Mouse (Mus musculus): ENCODE results near the gene Olfr1393.
"Not testable (repeated sequence)": the region's sequence is repeated elsewhere in the genome, so short reads cannot be mapped to it uniquely, and the experiment has no call there.

Olfr1393 gene

DNA sequence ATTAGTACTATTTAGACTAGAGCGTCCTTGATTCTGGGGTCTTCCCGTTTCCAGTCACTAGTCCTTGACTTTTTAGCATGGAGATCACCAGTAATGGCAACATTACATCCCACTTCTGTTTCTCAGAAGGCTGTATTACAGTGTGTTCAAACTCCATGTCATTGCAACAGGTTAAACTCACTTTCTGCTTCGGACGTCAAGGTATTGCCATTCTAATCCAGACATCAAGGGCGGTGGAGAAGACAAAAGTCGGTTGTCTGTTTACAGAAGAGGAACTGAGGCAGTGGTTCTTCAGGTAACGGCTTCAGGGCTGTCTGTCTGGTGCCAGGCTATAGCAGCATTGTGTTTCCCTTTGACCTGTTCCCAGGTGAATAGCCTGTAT lies 26.7 kb upstream of the Olfr1393 start:
- DNase-seq = no peak

DNA sequence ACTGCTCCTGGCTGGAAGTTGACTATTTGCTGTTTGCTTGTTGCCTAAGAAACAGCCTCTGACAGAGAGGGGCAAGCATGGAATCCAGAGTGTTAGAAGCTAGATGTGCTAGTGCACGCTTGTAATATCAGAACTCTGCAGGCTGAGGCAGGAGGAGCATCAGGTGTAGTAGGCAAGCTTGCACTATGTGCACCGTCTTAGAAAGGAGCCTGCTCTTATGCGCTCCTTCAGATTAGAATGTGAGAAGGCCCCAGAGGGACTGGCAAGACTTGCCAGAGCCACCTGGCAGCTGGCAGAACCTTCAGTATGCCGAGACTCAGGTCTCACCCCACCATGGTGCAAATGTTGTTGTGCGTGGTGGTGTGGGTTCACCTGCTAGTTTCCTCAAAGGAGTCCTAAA lies 26.1 kb upstream of the Olfr1393 start:
- no peak for DNase-seq

DNA sequence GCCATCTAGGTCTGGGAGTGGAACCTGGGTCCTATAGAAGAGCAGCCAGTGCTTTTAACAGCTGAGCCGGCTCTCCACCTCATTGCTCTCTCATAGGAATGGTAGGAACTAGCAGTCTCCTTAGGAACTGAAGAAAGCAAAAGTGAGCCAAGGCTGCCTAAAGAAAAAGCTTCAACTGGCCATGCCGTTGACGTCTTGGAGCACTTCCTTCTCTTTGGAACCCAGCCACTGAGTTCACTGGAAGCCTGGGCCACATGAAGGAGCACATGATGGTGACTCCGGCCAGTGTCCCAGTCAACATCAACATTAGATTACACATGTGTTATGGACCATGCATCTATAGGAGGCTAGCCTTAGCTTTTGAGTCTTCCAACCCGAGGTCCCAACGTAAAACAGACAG lies 25.1 kb upstream of the Olfr1393 start:
- no peak for DNase-seq

DNA sequence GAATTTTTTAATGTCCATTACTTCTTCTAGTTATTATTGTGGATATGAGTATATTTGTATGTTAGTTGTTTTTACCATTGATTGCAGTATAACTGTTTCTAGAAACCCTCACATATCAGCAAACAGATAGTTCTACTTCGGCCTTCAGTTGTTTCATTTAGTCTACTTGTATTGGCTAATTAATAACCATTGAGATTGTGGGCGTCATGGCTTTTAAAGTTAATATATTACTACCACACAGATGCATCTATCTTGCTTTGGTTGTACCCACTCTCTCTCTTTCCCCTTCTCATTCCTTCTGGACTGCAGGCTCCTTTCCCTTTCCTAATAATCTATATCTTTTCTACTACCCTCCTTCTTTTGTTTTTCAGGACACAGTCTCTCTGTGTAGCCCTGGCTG lies 18.8 kb upstream of the Olfr1393 start:
- DNase-seq = no peak

DNA sequence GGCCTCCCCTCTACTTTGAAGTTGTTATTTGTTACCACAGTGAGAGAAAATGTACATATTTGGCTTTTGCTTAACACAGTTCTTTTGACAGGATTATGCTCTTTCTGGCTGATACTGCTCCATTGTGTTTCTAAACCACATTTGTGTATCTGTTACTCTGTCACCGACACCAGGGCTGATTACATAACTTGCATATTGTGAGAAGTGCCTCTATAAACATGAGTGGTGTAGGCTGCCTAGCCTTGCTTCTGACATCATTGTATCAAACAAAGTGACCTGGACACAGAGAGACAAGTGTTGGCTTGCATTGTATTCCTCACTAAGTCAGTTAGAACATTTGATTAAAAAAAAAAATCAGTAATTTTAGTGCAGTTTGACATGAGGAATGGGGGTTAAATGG lies 18.3 kb upstream of the Olfr1393 start:
- DNase-seq = no peak

DNA sequence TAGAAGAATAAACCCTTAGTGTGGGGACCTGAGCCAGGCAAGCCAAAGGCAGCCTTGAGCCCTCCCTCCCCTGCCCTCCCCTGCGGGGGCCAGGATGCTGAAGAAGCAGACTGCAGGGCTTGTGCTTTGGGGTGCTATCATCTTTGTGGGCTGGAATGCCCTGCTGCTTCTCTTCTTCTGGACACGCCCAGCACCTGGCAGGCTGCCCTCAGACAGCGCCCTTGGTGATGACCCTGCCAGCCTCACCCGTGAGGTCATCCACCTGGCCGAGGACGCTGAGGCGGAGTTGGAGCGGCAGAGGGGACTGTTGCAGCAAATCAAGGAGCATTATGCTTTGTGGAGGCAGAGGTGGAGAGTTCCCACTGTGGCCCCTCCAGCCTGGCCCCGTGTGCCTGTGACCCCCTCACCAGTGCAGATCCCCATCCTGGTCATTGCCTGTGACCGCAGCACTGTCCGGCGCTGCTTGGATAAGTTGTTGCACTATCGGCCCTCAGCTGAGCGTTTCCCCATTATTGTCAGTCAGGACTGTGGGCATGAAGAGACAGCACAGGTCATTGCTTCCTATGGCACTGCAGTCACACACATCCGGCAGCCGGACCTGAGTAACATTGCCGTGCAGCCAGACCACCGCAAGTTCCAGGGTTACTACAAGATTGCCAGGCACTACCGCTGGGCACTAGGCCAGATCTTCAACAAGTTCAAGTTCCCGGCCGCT lies 17.3 kb upstream of the Olfr1393 start:
- no peak for DNase-seq

DNA sequence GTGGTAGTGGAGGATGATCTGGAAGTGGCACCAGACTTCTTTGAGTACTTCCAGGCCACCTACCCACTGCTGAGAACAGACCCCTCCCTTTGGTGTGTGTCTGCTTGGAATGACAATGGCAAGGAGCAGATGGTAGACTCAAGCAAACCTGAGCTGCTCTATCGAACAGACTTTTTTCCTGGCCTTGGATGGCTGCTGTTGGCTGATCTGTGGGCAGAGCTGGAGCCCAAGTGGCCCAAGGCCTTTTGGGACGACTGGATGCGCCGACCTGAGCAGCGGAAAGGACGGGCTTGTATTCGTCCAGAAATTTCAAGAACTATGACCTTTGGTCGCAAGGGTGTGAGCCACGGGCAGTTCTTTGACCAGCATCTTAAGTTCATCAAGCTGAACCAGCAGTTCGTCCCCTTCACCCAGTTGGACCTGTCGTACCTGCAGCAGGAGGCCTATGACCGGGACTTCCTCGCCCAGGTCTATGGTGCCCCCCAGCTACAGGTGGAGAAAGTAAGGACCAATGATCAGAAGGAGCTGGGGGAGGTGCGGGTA lies 16.7 kb upstream of the Olfr1393 start:
- DNase-seq = no peak

DNA sequence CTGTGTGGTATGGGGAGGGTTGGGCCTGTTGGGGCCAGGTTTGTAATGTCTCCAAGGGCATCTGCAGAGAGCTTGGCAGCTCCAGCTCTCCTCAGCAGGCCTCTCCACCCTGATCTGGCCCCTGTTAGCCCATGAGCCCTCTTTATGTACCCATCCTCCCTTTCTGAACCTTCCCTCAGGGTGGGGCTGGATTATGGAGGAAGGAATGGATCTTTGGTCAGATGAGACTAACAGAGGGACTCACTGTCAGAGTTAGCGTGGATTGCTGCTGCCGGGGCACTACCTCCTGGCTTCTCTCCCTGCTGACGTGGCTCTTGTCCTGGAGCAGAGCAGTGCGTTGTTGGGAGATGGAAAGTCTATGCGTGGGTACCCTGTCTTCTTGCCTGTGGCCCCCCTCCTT lies 15.8 kb upstream of the Olfr1393 start:
- no peak for DNase-seq

DNA sequence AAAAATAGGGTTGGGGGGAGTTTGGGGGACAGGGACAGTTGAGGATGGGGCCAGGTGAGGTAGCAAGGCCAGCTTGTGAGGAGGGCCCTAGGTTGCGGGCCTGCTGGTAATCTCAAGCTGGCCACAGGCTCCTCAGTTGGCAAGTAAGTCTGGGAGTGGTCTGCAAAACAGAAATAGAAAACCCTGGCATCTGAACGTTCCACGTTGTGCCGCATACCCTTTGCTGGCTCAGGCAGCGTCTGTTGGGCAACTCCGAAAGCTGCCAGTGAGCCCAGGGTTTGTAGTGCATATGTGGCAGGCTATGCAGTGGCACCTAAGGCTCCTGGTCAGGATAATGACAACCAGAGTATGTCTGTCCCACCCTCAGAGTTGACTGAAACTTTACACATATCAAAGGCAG lies 15.0 kb upstream of the Olfr1393 start:
- no peak for DNase-seq

DNA sequence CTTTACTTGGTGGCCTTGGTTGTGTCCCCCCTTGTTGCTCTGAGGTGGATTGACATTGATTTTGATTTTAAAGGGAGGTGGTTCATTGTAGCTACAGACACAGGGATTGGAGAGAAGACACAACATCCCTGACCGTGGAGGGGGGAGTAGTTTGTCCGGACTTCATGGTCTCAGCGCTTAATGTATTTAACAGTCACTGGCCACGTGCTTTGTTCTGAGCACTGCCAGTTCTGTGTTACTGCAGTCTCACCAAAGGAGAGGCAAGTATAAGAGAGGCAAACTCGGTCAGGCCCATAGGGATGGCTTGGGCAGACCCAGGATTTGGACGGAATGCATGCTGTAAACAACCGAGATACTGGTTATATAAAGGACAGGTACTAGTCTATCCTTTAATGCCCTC lies 14.0 kb upstream of the Olfr1393 start:
- no peak for DNase-seq

DNA sequence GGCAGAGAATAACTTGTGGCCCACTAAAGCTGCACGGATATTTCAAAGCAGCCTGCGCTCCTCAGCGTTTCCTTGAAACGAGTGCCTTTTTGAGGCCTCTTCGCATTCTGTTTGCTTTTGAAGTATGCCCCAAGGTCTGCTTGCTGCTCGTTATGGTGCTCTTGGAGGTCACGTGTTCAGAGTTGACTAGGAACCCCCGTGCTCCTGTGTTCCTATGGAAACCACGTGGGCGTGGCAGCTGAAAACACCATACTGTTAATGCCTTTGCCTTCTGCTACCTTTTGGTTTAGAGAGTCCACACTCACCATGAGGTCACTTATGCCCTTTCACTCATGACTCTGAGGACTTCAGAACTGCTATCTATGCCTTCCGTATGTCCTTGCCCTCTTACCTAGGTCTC lies 13.5 kb upstream of the Olfr1393 start:
- no peak for DNase-seq

DNA sequence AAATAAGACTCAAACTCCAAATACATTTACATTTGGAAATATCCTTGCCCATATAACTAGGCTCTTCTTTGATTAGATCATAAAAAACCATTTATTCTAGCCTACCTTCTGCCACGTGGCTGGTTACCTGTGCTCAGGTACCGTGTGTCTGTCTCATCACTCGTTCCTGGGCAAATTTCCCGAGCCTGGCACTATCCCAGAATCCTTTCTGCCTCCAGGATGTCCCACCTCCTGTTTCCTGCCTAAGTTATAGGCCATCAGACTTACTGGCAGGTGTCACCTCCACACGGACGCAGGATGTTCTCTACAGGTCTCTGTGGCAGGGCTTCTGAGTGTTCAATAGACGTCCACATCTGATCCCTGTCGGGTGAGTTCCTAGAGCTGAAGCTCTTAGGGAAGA lies 13.0 kb upstream of the Olfr1393 start:
- no peak for DNase-seq

DNA sequence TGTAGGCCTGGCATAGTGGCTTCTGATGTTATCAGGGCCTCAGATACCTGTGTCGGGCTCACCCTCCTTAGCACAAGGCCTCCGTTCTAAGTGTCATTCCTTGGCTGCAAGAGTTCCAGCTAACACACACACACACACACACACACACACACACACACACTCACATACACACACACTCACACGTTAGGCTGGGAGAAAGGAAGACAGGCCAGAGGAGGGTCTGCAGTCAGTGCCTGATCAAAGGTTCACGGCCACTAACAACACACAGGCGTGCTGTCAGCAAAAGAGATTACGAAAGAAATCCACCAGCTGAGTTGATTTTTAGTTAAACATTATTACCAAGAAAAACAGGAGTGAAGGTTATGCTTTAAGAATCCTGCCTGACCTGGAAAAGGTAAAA lies 11.4 kb upstream of the Olfr1393 start:
- no peak for DNase-seq

DNA sequence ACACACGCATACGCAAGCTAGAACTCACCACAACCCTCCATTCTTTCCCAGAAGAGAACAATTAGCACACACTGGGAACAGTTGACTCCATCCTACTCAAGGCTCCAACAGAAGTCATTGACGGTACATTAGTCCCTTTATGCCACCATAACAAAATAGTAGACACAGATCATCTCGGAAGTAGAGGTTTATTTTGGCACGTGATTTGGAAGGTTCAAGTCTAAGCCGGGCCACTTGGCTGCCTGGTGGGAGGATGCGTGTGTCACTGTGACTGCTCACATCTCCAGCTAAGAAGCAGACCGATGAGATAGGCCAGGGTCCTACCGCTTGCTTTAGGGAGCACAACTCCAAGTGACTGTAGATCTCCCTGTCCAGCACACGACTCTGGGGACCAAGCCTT lies 10.8 kb upstream of the Olfr1393 start:
- DNase-seq = no peak

DNA sequence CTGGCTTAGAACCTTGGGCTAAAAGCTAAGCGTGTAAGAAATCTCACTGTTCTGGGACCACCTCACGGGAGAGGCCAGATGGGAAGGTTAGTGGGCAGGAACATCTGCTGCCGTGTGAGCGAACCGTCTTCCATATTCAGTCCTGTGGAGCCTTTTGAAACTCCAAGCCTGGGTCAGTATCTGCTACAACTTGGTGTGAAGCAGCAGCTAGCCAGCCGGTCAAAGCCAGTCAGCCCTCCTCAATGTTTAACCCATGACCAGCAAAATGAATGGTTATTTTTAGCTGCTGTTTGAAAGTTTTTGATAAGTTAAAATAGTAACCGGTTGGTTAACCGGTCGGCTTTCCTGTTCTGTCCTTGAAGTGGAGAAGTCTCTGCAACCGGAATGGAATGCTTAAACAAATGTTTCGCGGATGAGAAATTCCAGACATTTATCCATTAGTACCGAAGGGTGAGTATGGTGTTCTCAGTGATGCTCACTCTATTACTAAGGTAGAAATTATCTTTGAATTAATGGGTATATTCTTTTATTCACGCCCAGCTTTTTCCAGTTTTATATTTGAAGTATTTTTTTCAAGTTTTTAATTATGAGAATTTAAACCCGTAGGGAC lies 10.0 kb upstream of the Olfr1393 start:
- no peak for DNase-seq

DNA sequence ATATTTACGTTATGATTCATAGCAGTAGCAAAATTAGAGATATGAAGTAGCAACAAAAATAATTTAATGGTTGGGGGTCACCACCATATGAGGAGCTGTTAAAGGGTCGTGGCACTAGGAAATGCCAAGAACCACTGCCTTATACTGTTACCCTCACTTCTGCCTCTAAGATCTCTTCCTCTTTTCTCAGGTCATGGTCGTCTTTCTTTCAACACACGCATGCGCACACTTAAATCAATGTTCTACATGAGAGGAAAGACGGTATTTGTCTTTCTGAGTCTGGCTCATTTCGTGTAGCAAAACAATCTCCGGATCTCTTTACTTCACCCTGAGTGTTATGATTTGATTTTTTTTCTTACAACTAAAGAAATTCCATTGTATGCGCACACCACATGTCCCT lies 8.3 kb upstream of the Olfr1393 start:
- no peak for DNase-seq

DNA sequence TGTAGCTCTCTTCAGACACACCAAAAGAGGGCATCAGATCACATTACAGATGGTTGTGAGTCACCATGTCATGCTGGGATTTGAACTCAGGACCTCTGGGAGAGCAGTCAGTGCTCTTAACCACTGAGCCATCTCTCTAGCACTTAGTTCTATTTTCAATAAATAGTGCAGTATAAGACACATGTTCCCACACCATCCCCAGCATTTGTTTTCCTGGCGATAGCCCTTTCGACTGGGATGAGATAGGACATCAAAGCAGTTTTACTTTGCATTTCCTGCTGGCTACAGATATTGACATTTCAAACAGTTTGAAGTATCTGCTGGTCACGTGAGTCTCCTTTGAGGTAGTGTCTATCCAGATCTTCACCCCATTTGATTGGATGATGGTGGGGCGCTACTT lies 7.7 kb upstream of the Olfr1393 start:
- DNase-seq = no peak

DNA sequence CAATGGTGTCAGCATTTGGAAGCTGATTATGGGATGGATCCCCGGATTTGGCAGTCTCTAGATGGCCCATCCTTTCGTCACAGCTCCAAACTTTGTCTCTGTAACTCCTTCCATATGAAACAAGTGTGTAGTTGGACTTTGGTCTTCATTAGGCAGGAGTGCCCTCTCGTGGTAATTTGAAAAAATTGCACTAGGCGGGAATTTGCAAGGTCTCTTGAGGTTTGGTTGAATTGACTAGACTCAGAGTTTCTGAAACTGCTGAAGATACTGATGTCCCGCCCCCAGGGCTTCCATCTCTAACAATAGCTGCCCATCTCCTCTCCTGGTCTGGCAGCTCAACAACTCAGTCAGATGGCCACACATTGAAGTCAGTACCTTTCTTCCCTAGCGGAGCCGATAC lies 6.8 kb upstream of the Olfr1393 start:
- no peak for DNase-seq

DNA sequence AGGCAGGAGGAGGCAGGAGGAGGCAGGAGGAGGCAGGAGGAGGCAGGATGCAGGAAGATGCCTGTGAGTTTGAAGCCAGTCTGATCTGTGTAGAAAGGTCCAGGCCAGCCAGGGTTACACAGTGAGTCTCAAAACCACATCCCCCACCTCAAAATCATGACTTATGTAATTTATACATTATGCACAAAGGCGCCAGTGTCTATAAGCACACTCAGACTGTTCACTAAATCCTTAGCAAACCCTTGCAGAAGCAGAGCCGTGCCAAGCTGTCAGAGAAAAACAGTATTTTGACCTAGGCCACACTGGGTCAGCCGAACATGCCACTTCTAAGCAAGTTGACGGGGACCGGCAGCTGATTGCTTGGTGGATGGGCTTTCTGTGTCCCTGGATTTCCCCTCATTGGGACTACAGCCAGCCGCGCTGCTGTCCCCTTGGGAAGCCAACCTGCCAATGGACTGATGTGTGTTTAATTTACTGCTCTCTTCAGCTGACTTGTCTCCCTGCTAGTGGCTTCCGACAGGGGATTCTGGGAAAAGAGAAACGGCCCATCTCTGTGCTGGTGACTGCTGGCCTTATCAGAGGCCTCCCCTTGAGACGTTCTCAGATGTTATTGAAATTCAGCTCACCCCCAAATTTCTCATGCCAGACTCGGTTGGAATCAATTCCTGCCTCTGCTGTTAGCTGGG lies 4.1 kb upstream of the Olfr1393 start:
- no peak for DNase-seq

DNA sequence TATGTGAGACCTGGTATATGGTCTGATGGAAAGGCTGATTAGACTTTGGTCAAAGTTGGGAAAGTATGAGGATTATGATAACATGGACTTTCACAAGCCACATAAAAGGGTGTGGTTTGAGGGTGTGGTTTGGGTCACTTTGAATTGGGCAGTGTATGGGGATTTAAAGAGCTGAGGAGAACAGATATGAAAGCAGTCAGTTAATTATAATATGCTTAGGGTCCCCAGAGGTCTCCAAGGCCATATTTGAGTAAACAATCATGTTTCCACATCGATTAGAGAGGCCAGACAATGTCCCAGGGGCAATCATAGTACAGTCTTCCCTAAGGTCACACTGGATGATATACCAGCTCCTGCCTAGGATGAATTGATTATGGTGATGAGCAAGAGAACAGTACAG lies 6.9 kb downstream of the Olfr1393 start, which contains the start of gene Olfr1392:
Gene Olfr1392, plus strand, starts transcription at position 301 of the 400 bp plus-strand sequence.
- DNase-seq = not testable (repeated sequence)

DNA sequence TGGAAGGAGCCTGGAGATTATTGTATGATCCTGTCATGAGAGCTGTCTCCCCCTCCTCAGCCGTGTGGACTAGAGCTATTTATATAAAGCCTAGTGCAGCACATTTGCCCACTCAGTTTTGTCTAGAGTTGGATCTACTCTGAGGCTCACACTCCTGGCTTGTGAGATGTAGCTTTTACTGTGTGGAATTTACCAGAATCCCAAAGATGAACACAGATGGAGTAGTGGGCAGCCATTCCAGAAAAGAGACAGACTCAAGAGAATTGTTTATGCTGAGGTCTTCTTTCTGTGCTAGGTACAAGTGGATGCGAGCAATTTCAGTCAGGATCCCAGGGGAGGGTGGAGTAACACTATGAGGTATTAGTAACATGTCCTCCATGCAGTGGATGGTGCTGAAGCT lies 9.1 kb downstream of the Olfr1393 start:
- DNase-seq = no peak

DNA sequence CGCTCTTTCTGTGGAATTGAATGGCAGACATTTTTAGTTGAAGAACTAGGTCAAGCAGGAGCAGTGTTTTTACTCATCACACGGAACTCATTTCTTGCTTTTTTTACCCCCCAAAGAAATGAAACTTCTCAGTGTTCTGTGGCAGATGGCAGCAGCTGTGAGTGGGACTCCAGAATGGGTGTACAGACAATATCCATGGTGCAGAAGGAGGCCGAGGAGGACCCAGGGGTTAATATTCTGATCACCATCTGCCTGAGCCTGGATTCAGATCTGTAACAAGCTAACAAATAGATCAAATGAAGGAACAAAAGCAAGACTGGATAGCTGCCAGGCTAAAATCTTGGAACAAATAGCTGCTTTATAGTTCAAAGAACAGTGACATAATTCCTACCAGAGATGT lies 14.7 kb downstream of the Olfr1393 start:
- no peak for DNase-seq

DNA sequence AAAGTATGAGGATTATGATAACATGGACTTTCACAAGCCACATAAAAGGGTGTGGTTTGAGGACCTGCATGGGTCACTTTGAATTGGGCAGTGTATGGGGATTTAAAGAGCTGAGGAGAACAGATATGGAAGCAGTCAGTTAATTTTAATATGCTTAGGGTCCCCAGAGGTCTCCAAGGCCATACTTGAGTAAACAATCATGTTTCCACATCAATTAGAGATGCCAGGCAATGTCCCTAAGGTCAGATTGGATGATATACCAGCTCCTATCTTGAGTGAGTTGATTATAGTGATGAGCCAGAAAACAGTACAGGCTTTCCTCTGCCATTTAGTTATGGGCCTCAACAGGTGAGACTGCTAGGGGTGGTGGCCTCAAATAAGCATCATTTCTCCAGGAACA lies 26.3 kb downstream of the Olfr1393 start, which contains the start of gene Olfr10:
Gene Olfr10, plus strand, starts transcription at position 301 of the 400 bp plus-strand sequence.
- no peak for DNase-seq

DNA sequence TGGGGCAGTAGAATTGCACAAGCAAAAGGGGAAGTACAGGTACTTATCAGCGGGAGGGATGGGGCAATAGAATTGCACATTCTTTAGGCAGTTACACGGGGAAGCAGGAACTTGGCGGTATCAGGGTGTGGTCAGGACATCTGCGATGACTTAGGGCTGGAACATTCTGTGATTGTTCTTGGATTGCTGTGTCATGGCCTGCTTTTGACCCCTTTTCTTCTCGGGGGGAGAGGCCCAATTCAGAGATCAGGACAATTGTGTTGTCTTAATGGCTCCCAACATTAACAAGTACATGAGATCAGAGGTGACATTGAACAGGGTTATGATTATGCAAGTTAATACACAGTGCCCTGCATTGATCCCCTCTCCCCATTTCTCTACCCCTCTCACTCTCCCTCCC lies 30.4 kb downstream of the Olfr1393 start:
- DNase-seq = not testable (repeated sequence)
